Mouse (Mus musculus): ENCODE measurements around the gene Gria2. TPM values are rescaled to one million over a fixed set of nuclear protein-coding genes. Genes with fewer than 3 reads are reported as not detected.

Gria2 gene
- polyA plus RNA-seq, 1 experiment = not detected

DNA sequence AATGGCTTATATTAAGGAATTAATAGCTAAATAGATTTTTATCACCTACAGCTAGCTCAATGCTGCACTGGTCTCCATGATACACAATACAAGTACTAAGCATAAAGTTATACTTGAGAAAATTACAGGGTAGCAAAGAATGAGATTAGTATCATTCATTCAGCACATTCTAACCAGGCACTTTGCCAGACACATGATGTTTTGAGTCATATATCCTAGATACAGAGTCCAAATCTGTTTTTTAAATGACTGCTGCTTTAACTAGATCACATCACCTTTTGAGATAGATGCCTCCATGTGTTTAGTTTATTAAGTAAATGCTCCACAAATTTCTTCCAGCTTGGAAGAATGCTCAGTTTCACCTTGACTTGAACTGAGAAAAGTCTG, 21.5 kb downstream of the Gria2 start:
- no peaks in the 10 kb centered on the region for H3K9me3 ChIP-seq (ENCODE audit: control insufficient read depth, low read length)
- no peak for TF ChIP-seq TAL1 (IDR thresholded peaks at IDR 0.05; ENCODE audit: low read length)
- TF ChIP-seq GATA1 (IDR thresholded peaks at IDR 0.05; ENCODE audit: low read length) = no peak
- H3K27me3 ChIP-seq (ENCODE audit: control insufficient read depth) = no peaks in the 10 kb centered on the region
- H3K36me3 ChIP-seq (ENCODE audit: control insufficient read depth) = no peaks in the 10 kb centered on the region
- H3K4me3 ChIP-seq (replicated peaks) = no peak overlapping the region
- no peaks in the 10 kb centered on the region for H3K4me1 ChIP-seq (ENCODE audit: control insufficient read depth)

DNA sequence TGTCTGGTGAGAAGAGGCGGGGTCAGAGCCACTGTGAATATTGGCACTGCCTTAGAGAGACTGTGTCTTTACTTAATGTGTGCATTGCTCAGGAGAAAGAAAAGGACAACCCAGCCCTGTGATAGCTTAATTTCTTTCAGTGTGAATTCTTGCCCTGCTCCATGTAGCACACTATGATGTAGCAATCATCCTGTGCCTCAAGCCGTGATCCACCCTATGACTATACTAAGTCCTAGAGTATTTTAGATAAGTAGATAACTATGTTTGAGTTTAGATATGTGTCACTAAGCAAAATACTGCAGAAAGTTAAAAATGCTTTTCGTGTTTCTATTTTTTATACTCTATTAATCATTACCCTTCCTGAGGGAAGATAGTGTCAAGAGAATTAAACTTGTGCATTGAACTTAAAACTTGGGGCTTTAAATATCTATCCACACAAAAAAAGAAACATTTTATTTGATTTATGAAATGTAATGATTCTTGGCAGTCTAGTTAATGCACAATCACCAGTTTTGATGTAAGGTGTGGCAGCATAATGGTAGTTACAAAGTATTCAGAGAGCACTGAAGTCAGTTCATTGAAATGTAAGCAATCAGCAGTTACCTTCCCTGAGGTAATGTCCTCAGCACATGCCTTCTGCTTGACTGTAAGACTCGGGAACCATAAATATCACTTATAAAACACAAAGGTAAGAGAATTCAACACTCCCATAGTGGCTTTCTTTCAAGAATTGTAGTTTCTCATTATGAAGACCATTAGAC, 22.1 kb downstream of the Gria2 start:
- no peaks in the 10 kb centered on the region for H3K27me3 ChIP-seq (ENCODE audit: control insufficient read depth)
- H3K4me1 ChIP-seq (ENCODE audit: control insufficient read depth) = no peaks in the 10 kb centered on the region
- no peaks in the 10 kb centered on the region for H3K9me3 ChIP-seq (ENCODE audit: control insufficient read depth, low read length)
- H3K36me3 ChIP-seq (ENCODE audit: control insufficient read depth) = no peaks in the 10 kb centered on the region
- TF ChIP-seq GATA1 (IDR thresholded peaks at IDR 0.05; ENCODE audit: low read length) (no peak), TAL1 (IDR thresholded peaks at IDR 0.05; ENCODE audit: low read length) (no peak)
- H3K4me3 ChIP-seq (replicated peaks) = no peak overlapping the region

DNA sequence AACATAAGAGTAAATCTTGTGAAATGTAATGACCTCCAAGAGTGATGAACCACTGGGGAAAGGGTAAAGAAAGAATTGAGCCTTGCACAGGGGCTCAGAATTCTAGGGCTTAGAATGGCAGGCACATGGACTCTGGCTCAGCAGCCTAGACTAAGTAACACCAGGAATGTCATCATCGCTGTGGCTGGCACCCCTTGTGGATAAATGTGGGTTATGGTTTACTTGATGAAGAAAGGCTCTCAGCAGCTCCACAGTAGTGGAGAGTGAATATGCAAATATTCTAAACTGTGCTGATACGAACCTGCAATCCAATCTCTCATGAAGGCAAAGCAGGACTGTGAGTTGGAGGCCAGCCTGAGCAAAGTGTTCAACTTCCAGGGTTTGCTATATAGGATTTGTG, 26.0 kb downstream of the Gria2 start:
- H3K9me3 ChIP-seq (ENCODE audit: control insufficient read depth, low read length) = no peaks in the 10 kb centered on the region
- TF ChIP-seq TAL1 (IDR thresholded peaks at IDR 0.05; ENCODE audit: low read length) (no peak), GATA1 (IDR thresholded peaks at IDR 0.05; ENCODE audit: low read length) (no peak)
- H3K4me3 ChIP-seq (replicated peaks) = no peak overlapping the region
- H3K36me3 ChIP-seq (ENCODE audit: control insufficient read depth) = no peaks in the 10 kb centered on the region
- H3K4me1 ChIP-seq (ENCODE audit: control insufficient read depth) = no peaks in the 10 kb centered on the region
- no peaks in the 10 kb centered on the region for H3K27me3 ChIP-seq (ENCODE audit: control insufficient read depth)

GRCm38 (mm10) chr3:80775971-80776370, 26.7 kb downstream of the Gria2 start:
- no peaks in the 10 kb centered on the region for H3K27me3 ChIP-seq (ENCODE audit: control insufficient read depth)
- no peaks in the 10 kb centered on the region for H3K4me1 ChIP-seq (ENCODE audit: control insufficient read depth)
- H3K4me3 ChIP-seq (replicated peaks) = no peak overlapping the region
- no peaks in the 10 kb centered on the region for H3K9me3 ChIP-seq (ENCODE audit: control insufficient read depth, low read length)
- TF ChIP-seq GATA1 (IDR thresholded peaks at IDR 0.05; ENCODE audit: low read length) (no peak), TAL1 (IDR thresholded peaks at IDR 0.05; ENCODE audit: low read length) (no peak)
- no peaks in the 10 kb centered on the region for H3K36me3 ChIP-seq (ENCODE audit: control insufficient read depth)

DNA sequence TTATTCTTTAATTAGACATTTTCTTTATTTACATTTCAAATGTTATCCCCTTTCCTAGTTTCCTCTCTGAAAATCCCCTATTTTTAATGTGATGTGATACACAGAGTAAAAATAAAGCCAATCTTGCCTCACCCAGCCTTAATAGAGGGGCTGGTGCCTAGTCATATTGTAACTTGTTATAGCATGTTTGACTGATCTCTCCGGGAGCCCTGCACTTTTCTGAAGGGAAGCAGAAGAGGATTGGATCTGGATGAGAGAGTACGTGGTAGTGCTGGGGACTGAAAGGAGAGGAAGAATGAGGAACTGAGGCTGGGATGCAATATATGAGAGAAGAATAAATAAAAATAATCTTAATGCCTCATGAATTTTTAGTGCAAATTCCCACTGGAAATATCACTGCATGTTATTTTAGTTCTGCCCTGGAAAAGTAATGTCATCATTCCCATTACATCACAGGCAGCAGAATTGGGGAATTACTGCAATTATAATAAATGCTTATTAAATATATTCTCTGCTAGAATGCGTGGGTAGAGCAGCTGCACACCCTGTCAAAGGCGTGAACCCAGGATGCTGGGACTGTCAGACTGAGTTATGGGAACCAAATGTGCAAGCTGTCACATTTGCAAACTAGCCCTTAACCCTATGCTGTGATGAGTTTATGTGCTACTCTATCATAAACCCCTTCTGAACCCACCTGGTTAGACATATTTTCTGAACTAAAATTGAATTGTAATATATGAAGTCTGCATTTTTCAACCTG, 28.4 kb downstream of the Gria2 start:
- Histone ChIP-seq H3K36me3 (ENCODE audit: control insufficient read depth) (no peaks in the 10 kb centered on the region), H3K27me3 (ENCODE audit: control insufficient read depth) (no peaks in the 10 kb centered on the region), H3K4me1 (ENCODE audit: control insufficient read depth) (no peaks in the 10 kb centered on the region), H3K4me3 (replicated peaks) (no peak overlapping the region), H3K9me3 (ENCODE audit: control insufficient read depth, low read length) (no peaks in the 10 kb centered on the region)
- TF ChIP-seq GATA1 (IDR thresholded peaks at IDR 0.05; ENCODE audit: low read length) (no peak), TAL1 (IDR thresholded peaks at IDR 0.05; ENCODE audit: low read length) (no peak)

- Histone ChIP-seq H3K27me3 (ENCODE audit: control insufficient read depth) (no peaks in the 10 kb centered on the region), H3K36me3 (ENCODE audit: control insufficient read depth) (no peaks in the 10 kb centered on the region), H3K9me3 (ENCODE audit: control insufficient read depth, low read length) (no peaks in the 10 kb centered on the region), H3K4me1 (ENCODE audit: control insufficient read depth) (no peaks in the 10 kb centered on the region), H3K4me3 (replicated peaks) (no peak overlapping the region)
- no peak for TF ChIP-seq TAL1 (IDR thresholded peaks at IDR 0.05; ENCODE audit: low read length)
- TF ChIP-seq GATA1 (IDR thresholded peaks at IDR 0.05; ENCODE audit: low read length) = no peak
Observed at GRCm38 (mm10) chr3:80773232-80773631, 29.4 kb downstream of the Gria2 start.

DNA sequence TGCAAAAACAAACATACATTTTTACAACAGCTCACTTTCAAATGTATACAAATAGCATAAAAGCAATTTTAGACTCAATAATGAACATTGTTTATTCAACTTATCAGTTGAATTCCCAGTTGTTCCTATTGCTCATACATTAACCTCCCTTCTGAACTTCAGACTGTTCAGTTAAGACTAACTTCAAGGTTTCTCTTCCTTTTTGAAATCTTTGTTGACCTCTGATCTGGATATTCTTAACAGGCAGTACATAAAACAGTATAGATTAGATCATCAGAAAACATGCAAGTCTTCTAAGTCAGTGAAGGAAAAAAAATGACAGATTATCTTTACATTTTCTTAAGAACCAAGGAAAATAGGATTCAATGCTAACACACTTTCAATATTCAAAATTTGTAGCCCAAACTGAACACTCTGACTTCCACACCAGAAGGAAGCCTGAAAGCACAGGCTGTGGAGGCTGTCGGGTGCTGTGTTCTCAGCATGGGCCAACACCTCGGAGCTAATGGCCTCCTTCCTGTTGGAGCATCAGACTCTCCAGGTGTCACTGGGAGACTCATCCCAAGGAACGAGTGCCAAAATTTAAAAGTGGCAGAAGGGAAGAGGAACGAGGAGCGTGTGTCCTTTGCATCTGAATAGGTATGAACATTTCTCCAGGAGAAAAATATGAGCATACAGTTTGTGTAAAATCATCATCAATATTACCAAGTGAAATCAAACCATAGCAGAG, 33.0 kb downstream of the Gria2 start:
- Histone ChIP-seq H3K36me3 (ENCODE audit: control insufficient read depth) (no peaks in the 10 kb centered on the region), H3K4me3 (replicated peaks) (no peak overlapping the region), H3K4me1 (ENCODE audit: control insufficient read depth) (no peaks in the 10 kb centered on the region), H3K9me3 (ENCODE audit: control insufficient read depth, low read length) (no peaks in the 10 kb centered on the region), H3K27me3 (ENCODE audit: control insufficient read depth) (no peaks in the 10 kb centered on the region)
- TF ChIP-seq GATA1 (IDR thresholded peaks at IDR 0.05; ENCODE audit: low read length) (no peak), TAL1 (IDR thresholded peaks at IDR 0.05; ENCODE audit: low read length) (no peak)

- no peaks in the 10 kb centered on the region for H3K9me3 ChIP-seq (ENCODE audit: control insufficient read depth, low read length)
- TF ChIP-seq GATA1 (IDR thresholded peaks at IDR 0.05; ENCODE audit: low read length) (no peak), TAL1 (IDR thresholded peaks at IDR 0.05; ENCODE audit: low read length) (no peak)
- H3K4me3 ChIP-seq (replicated peaks) = no peak overlapping the region
- no peaks in the 10 kb centered on the region for H3K4me1 ChIP-seq (ENCODE audit: control insufficient read depth)
- H3K27me3 ChIP-seq (ENCODE audit: control insufficient read depth) = no peaks in the 10 kb centered on the region
- H3K36me3 ChIP-seq (ENCODE audit: control insufficient read depth) = no peaks in the 10 kb centered on the region
Observed at GRCm38 (mm10) chr3:80758955-80759354, 43.7 kb downstream of the Gria2 start.

GRCm38 (mm10) chr3:80758363-80758762, 44.3 kb downstream of the Gria2 start:
- Histone ChIP-seq H3K27me3 (ENCODE audit: control insufficient read depth) (no peaks in the 10 kb centered on the region), H3K4me3 (replicated peaks) (no peak overlapping the region), H3K36me3 (ENCODE audit: control insufficient read depth) (no peaks in the 10 kb centered on the region), H3K4me1 (ENCODE audit: control insufficient read depth) (no peaks in the 10 kb centered on the region), H3K9me3 (ENCODE audit: control insufficient read depth, low read length) (no peaks in the 10 kb centered on the region)
- TF ChIP-seq TAL1 (IDR thresholded peaks at IDR 0.05; ENCODE audit: low read length) (no peak), GATA1 (IDR thresholded peaks at IDR 0.05; ENCODE audit: low read length) (no peak)

All from erythroblast, embryonic 14.5 days (primary cell).